Mouse (Mus musculus) adrenal gland, adult 10 weeks (tissue): ENCODE data around the gene Card14. TPM values are rescaled to one million over a fixed set of nuclear protein-coding genes. Genes with fewer than 3 reads are reported as not detected.

Source experiments
- polyA plus RNA-seq: library from polyadenylated mRNA; stranded (reverse); fragments of 350-450 nt; fragmentation: Illumina TruSeq; extraction: RNeasy Lipid Tissue Mini Kit (QIAGEN cat#74804); gene quantifications from one replicate; pipeline ENCODE4 v1.2.3, GENCODE M21; 2014; ENCODE audit warnings: low read depth, low replicate concordance

The Card14 gene
- not detected for polyA plus RNA-seq

DNA sequence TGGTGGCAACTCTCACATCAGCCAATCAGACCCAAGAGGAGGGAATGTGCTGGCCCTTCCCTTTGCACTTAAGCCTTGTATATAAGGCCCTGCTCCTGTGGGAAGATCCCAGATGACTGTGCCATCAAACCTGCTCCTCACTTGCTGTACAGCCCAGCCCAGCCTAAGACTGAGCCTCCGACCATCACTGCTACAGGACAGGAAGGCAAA lies at the start of gene Card14:
Gene Card14 (plus strand): TSS at position 111 of the 210 bp plus-strand sequence.

DNA sequence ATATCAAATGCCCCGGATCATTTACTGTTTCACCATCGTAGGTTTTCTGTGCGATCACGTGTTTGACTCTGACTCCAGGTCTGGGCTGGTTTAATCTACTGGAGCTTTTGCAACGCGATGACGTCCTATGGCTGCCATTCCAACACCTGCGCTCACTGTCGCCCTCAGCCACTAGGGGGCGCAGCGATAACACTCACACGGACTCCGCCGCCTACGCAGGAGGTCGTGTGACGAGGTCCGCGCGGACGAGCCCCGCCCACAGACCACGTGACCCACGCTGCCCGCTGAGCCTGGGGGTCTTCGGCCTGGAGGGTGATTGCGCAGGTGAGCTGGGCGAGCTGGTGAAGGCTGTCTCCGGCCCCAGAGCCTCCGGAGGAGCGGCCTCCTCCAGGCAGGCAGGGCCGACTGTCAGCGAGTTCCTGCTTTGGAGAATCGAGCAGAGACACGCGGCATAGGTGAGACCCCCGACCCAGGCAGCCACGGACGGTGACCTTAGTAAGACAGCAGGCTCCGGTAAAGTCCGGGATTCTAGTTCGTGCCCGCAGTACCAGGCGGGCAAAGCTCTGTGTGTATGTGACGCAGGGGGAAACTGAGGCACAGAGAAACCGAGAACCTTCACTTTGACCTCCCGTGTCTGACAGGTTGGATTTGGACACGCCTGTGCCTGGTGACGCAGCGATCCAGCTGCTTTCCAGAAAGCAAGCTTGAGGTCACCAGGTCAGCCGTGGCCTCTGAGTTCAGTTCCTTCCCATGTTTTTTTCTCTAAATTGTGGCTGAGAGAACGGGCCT lies 39.6 kb upstream of the Card14 start, which contains the start of gene Gaa:
Gene Gaa (plus strand): TSS at position 120 of the 789 bp plus-strand sequence.

DNA sequence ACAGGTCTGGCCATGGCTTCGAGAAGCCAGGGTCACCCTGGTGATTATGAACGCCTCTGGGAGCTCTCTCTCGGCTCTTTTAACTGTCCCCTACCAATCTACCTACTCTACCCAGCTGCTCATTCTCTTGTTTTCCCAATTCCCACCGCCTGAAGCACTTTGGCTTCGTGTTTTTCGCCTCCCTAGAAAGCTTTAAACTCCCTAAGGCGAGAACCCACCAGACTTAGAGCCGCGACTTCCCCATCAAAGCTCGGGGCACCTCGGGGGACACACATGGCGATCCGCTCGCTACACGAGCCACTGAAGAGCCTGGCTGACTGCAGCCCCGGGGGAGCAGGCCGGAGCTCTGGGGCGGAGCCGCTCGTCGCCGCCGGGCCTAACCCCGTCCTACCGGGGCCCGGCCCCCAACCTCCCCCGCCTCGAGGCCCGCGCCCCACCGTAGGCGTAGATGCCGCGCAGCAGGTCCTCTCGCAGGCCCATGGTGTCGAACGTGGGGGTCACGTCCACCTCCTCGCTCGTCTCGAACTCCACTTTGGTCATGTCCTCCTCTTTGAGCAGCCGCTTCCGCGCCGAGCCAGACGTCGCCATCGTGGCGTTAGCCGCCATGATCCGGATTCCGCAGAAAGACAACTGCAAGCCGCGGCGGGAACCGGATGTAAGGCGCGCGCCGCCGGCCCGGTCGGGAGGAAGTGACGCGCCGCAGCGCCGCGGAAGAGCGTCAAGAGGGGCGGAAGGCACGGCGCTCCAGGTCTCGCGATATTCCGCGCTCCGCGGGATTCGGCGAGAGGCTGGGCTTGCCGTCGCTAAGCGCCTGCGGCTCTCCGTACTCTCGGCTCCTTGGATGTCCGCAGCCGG lies 8.0 kb upstream of the Card14 start, which contains the start of gene Eif4a3:
Gene Eif4a3 (minus strand): TSS at position 699 of the 855 bp plus-strand sequence.

DNA sequence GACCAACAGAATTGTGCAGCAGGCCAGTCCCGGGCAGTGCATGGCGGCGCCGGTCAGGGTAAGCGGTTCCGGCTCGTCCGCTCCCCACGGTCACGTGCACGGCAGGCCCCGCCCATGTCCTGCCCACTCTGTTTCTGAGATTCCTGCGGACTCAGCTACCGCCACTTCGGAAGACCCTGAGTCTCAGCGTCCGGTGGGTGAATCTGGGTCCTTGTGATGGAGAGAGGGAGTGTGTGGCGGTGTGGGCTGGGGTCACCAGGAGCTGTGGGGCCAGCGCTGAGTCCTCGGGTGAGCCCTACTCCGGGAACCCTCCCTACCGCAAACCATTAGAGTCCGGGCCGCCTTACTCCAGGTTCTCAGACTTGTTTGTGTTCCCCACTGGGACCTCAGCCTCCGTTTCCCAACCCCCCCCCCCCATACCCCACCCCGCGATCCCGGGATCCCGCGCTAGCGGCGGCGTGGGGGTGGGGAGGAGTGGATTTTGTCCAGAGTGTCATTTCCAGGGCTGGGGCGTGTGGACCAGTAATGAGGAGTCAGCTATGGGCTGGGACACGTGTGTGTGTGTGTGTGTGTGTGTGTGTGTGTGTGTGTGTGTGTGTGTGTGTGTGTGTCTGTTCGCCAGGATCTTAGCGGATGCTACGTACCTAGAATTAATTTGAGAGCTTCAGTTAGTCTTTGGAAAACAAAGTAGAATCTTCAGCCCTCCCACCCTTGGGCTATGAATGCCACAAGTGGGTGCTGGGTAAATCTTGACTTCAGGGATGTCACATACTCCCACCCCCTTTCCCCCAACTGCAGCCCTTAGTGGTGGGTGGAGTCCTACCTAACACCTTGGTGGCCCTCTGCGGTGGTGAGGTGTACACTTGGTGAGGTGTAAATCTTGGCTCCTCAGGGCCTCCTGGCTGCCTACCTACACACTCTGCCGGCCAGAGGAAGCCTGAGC lies 48.1 kb downstream of the Card14 start, which contains the start of the genes Sgsh and Slc26a11:
Gene Sgsh (minus strand): TSS at position 94 of the 943 bp plus-strand sequence.
Gene Slc26a11 (plus strand): TSS at position 115 of the 943 bp plus-strand sequence.

DNA sequence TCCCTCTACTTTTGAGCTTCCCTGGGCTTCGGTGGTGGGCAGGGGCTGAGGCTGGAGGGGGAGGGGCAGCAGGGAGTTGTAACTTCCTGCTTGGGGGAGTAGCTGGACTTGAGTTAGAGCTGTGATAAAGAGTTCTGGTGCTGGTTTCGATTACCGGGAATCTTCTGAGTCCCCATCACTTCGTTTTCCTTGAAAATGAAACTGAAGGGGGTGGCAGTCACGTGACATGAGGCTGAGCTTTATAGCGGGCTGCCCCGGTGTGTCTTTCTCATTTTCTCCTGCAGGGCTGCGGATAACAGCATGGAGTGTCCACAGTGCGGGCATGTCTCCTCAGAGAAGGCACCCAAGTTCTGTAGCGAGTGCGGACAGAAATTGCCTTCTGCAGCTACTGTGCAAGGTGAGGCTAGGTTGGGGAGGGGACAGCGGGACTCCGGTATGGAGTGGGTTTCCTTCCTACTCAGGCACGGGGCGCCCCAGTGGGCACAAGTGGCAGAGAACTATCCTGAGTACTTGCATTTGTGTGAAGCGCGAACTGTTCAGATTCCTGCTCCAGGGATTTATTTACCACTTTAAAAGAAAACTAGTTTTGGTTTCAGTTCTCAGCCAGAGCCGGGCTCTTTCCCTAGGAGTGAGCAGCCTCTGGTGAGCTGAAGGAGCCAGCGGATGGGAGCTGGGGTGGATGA lies 85.4 kb downstream of the Card14 start, which contains the start of gene Rnf213:
Gene Rnf213 (plus strand): TSS at position 301 of the 683 bp plus-strand sequence.

Other genes starting within 250 kb of the Card14 start
- 31.7 TPM for gene Cbx4, start 221.5 kb upstream of the Card14 start, polyA plus RNA-seq
- gene Tbc1d16, start 79.3 kb upstream of the Card14 start, polyA plus RNA-seq, result 2.5 TPM
- not detected for gene Ccdc40, start 79.2 kb upstream of the Card14 start, polyA plus RNA-seq
- gene Gaa, start 39.9 kb upstream of the Card14 start, polyA plus RNA-seq, result 0.87 TPM
- 83.0 TPM for gene Eif4a3, start 7.7 kb upstream of the Card14 start, polyA plus RNA-seq
- gene Sgsh, start 47.8 kb downstream of the Card14 start, polyA plus RNA-seq, result 3.0 TPM
- gene Slc26a11, start 47.8 kb downstream of the Card14 start, polyA plus RNA-seq, result 3.2 TPM
- 59.5 TPM for gene Rnf213, start 85.3 kb downstream of the Card14 start, polyA plus RNA-seq
- 0.35 TPM for gene Endov, start 183.6 kb downstream of the Card14 start, polyA plus RNA-seq
- gene Nptx1, start 240.0 kb downstream of the Card14 start, polyA plus RNA-seq, result 1.7 TPM